Mouse (Mus musculus) midbrain, embryonic 13.5 days (tissue): Measurements from ENCODE around the gene Ccnyl1. TPM values are rescaled to one million over a fixed set of nuclear protein-coding genes. Genes with fewer than 3 reads are reported as not detected.
"Not testable (repeated sequence)": the region's sequence is repeated elsewhere in the genome, so short reads cannot be mapped to it uniquely, and the experiment has no call there.

ENCODE experiments used
- ATAC-seq: fragments of 200-750 bp; cut with Nextera tagmentation; 2 replicates; pipeline ENCODE4 v1.8.0; 2017; ENCODE audit warnings: mild to moderate bottlenecking, moderate TSS enrichment, moderate library complexity
- H3K27ac ChIP-seq: fragments of 300-500 bp; sonication (generic); 2 replicates; pipeline ENCODE4 v1.5.1; 2015; ENCODE audit warnings: inconsistent platforms, mild to moderate bottlenecking, moderate library complexity
- H3K27me3 ChIP-seq: fragments of 300-500 bp; sonication (generic); 2 replicates; pipeline ENCODE4 v1.6.1; 2015; ENCODE audit warnings: mild to moderate bottlenecking, inconsistent platforms
- H3K36me3 ChIP-seq: fragments of 300-500 bp; sonication (generic); 2 replicates; pipeline ENCODE4 v1.6.1; 2015; ENCODE audit warnings: mild to moderate bottlenecking, inconsistent platforms
- H3K4me1 ChIP-seq: fragments of 300-500 bp; sonication (generic); replicated peaks from 2 replicates; pipeline ENCODE4 v1.6.1; 2015; ENCODE audit warnings: inconsistent platforms
- H3K4me2 ChIP-seq: fragments of 300-500 bp; sonication (generic); replicated peaks from 2 replicates; pipeline ENCODE4 v1.6.1; 2015; ENCODE audit warnings: moderate library complexity, mild to moderate bottlenecking, inconsistent platforms
- H3K4me3 ChIP-seq: fragments of 300-500 bp; sonication (generic); replicated peaks from 2 replicates; pipeline ENCODE4 v1.5.1; 2015; ENCODE audit warnings: mild to moderate bottlenecking, inconsistent platforms
- H3K9ac ChIP-seq: fragments of 300-500 bp; sonication (generic); replicated peaks from 2 replicates; pipeline ENCODE4 v1.6.1; 2015; ENCODE audit warnings: mild to moderate bottlenecking, inconsistent platforms
- H3K9me3 ChIP-seq: fragments of 300-500 bp; sonication (generic); 2 replicates; pipeline ENCODE4 v1.6.1; 2016; ENCODE audit warnings: mild to moderate bottlenecking, inconsistent platforms
- WGBS: fragments of 180-500 bp; shearing (Covaris S2); methylation state at CpG from one replicate; pipeline ENCODE4 v1.1.7; 2015; 5-methylcytosine and 5-hydroxymethylcytosine counted together
- polyA plus RNA-seq: library from polyadenylated mRNA; unstranded; fragments of >200 nt; fragmentation: Nextera tagmentation; extraction: Ambion mirVana; gene quantifications from 2 replicates; pipeline ENCODE4 v1.2.1, GENCODE M21; 2015

Gene Ccnyl1
- polyA plus RNA-seq = 5.0 and 6.0 TPM in 2 replicates

- H3K9ac ChIP-seq = peak within 1 kb of the TSS; percentile 93
- H3K36me3 ChIP-seq = no peaks in the 10 kb centered on the region
- no peaks in the 10 kb centered on the region for H3K9me3 ChIP-seq
- peak within 1 kb of the TSS; percentile 89 for H3K4me2 ChIP-seq
- H3K27ac ChIP-seq = peak within 1 kb of the TSS; percentile 79
- H3K27me3 ChIP-seq = no peaks in the 10 kb centered on the region
- under 1% methylated on average over 60 of the region's 71 CpGs for WGBS
- ATAC-seq = peak; percentile 99
- H3K4me3 ChIP-seq = peak within 1 kb of the TSS; percentile 92
- peaks cover 45% of the 10 kb centered on the region for H3K4me1 ChIP-seq
These were observed at the start of gene Ccnyl1 for GRCm38 (mm10) chr1:64690213-64691013. Ccnyl1 (plus strand) TSS chr1:64690455.

- Histone ChIP-seq H3K4me3 (no peak overlapping the region), H3K4me1 (no peaks in the 10 kb centered on the region), H3K27me3 (no peaks in the 10 kb centered on the region), H3K9ac (no peak overlapping the region), H3K4me2 (no peak overlapping the region), H3K27ac (no peak overlapping the region), H3K36me3 (no peaks in the 10 kb centered on the region), H3K9me3 (no peaks in the 10 kb centered on the region)
- no peak for ATAC-seq
- 93% methylated on average over 6 of the region's 6 CpGs for WGBS
These were observed 49.2 kb upstream of the Ccnyl1 start for GRCm38 (mm10) chr1:64641069-64641468.

- ATAC-seq = not testable (repeated sequence)
These were observed 47.7 kb upstream of the Ccnyl1 start for GRCm38 (mm10) chr1:64642541-64642940.

GRCm38 (mm10) chr1:64644513-64644912 is 45.7 kb upstream of the Ccnyl1 start:
- no peak overlapping the region for H3K9ac ChIP-seq
- no peaks in the 10 kb centered on the region for H3K27me3 ChIP-seq
- no peak overlapping the region for H3K4me3 ChIP-seq
- no peaks in the 10 kb centered on the region for H3K9me3 ChIP-seq
- WGBS = 97% methylated on average over 3 of the region's 3 CpGs
- H3K4me2 ChIP-seq = no peak overlapping the region
- ATAC-seq = no peak
- H3K4me1 ChIP-seq = no peaks in the 10 kb centered on the region
- H3K36me3 ChIP-seq = no peaks in the 10 kb centered on the region
- no peak overlapping the region for H3K27ac ChIP-seq

More at GRCm38 (mm10) chr1:64642541-64642940, 47.7 kb upstream of the Ccnyl1 start:
- H3K9ac ChIP-seq, H3K27ac ChIP-seq, H3K36me3 ChIP-seq, H3K9me3 ChIP-seq, H3K4me2 ChIP-seq, H3K4me1 ChIP-seq, H3K4me3 ChIP-seq, H3K27me3 ChIP-seq: not testable (repeated sequence)
- 94% methylated on average over 8 of the region's 8 CpGs for WGBS

GRCm38 (mm10) chr1:64649362-64650124 is 40.7 kb upstream of the Ccnyl1 start:
- Histone ChIP-seq H3K36me3 (no peaks in the 10 kb centered on the region), H3K27ac (no peak overlapping the region), H3K27me3 (no peaks in the 10 kb centered on the region), H3K9me3 (no peaks in the 10 kb centered on the region), H3K9ac (no peak overlapping the region), H3K4me2 (no peak overlapping the region), H3K4me1 (no peaks in the 10 kb centered on the region), H3K4me3 (no peak overlapping the region)
- WGBS = 83% methylated on average over 11 of the region's 11 CpGs
- no peak for ATAC-seq

- ATAC-seq = no peak
- peaks cover 3% of the 10 kb centered on the region; the same call in 1 of the 2 replicates for H3K4me1 ChIP-seq
- H3K27me3 ChIP-seq = no peaks in the 10 kb centered on the region
- no peak overlapping the region for H3K9ac ChIP-seq
- no peak overlapping the region for H3K27ac ChIP-seq
- no peak overlapping the region for H3K4me2 ChIP-seq
- 92% methylated on average over 6 of the region's 6 CpGs for WGBS
- no peaks in the 10 kb centered on the region for H3K9me3 ChIP-seq
- no peaks in the 10 kb centered on the region for H3K36me3 ChIP-seq
- no peak overlapping the region for H3K4me3 ChIP-seq
These were observed 36.6 kb upstream of the Ccnyl1 start for GRCm38 (mm10) chr1:64653701-64654100.

- peaks cover 3% of the 10 kb centered on the region; the same call in 1 of the 2 replicates for H3K4me1 ChIP-seq
- H3K36me3 ChIP-seq = no peaks in the 10 kb centered on the region
- H3K27ac ChIP-seq = no peak overlapping the region
- 0% methylated on average over 1 of the region's 1 CpGs for WGBS
- no peak overlapping the region for H3K4me2 ChIP-seq
- no peak overlapping the region for H3K4me3 ChIP-seq
- H3K9ac ChIP-seq = no peak overlapping the region
- no peaks in the 10 kb centered on the region for H3K27me3 ChIP-seq
- no peak for ATAC-seq
- no peaks in the 10 kb centered on the region for H3K9me3 ChIP-seq
These were observed 34.8 kb upstream of the Ccnyl1 start for GRCm38 (mm10) chr1:64655415-64655814.

- no peak overlapping the region for H3K27ac ChIP-seq
- H3K4me2 ChIP-seq = no peak overlapping the region
- H3K9ac ChIP-seq = no peak overlapping the region
- no peaks in the 10 kb centered on the region for H3K36me3 ChIP-seq
- no peak for ATAC-seq
- 88% methylated on average over 3 of the region's 3 CpGs for WGBS
- no peaks in the 10 kb centered on the region for H3K9me3 ChIP-seq
- H3K27me3 ChIP-seq = no peaks in the 10 kb centered on the region
- H3K4me1 ChIP-seq = peaks cover 3% of the 10 kb centered on the region; the same call in 1 of the 2 replicates
- H3K4me3 ChIP-seq = no peak overlapping the region
These were observed 33.7 kb upstream of the Ccnyl1 start for GRCm38 (mm10) chr1:64656423-64657129.

GRCm38 (mm10) chr1:64658876-64659275 is 31.4 kb upstream of the Ccnyl1 start:
- Histone ChIP-seq H3K4me2 (no peak overlapping the region), H3K36me3 (no peaks in the 10 kb centered on the region), H3K27me3 (no peaks in the 10 kb centered on the region), H3K9ac (no peak overlapping the region), H3K4me1 (peaks cover 3% of the 10 kb centered on the region; the same call in 1 of the 2 replicates), H3K9me3 (no peaks in the 10 kb centered on the region), H3K27ac (no peak overlapping the region), H3K4me3 (no peak overlapping the region)
- WGBS = 81% methylated on average over 7 of the region's 7 CpGs
- ATAC-seq = no peak

GRCm38 (mm10) chr1:64667111-64667633 is 23.1 kb upstream of the Ccnyl1 start:
- no peak overlapping the region for H3K4me3 ChIP-seq
- H3K4me1 ChIP-seq = 0 out of 2 replicates have a peak, but pooled peaks cover 4% of the 10 kb centered on the region
- H3K4me2 ChIP-seq = no peak overlapping the region
- no peak overlapping the region for H3K27ac ChIP-seq
- no peaks in the 10 kb centered on the region for H3K27me3 ChIP-seq
- no peak overlapping the region for H3K9ac ChIP-seq
- no peaks in the 10 kb centered on the region for H3K36me3 ChIP-seq
- H3K9me3 ChIP-seq = no peaks in the 10 kb centered on the region
- ATAC-seq = no peak
- 89% methylated on average over 2 of the region's 2 CpGs for WGBS

- H3K36me3 ChIP-seq = no peaks in the 10 kb centered on the region
- H3K4me2 ChIP-seq = no peak overlapping the region
- H3K9me3 ChIP-seq = no peaks in the 10 kb centered on the region
- H3K4me1 ChIP-seq = 0 out of 2 replicates have a peak, but pooled peaks cover 4% of the 10 kb centered on the region
- 51% methylated on average over 2 of the region's 2 CpGs for WGBS
- H3K27ac ChIP-seq = no peak overlapping the region
- no peak overlapping the region for H3K4me3 ChIP-seq
- no peaks in the 10 kb centered on the region for H3K27me3 ChIP-seq
- H3K9ac ChIP-seq = no peak overlapping the region
- no peak for ATAC-seq
These were observed 20.8 kb upstream of the Ccnyl1 start for GRCm38 (mm10) chr1:64669451-64669850.
